Mouse (Mus musculus) midbrain, embryonic 10.5 days (tissue): Measurements from ENCODE around the gene Mllt11. TPM values are rescaled to one million over a fixed set of nuclear protein-coding genes. Genes with fewer than 3 reads are reported as not detected.

ENCODE experiments used
- DNase-seq: peaks from one replicate; pipeline ENCODE4 v3.0.0-alpha.2; 2017; ENCODE audit warnings: low spot score
- H3K27ac ChIP-seq: fragments of 300-500 bp; sonication (generic); replicated peaks from 2 replicates; pipeline ENCODE4 v1.5.1; 2016; ENCODE audit warnings: mild to moderate bottlenecking
- H3K27me3 ChIP-seq: fragments of 300-500 bp; sonication (generic); 2 replicates; pipeline ENCODE4 v1.6.1; 2016; ENCODE audit warnings: low read depth, mild to moderate bottlenecking; ENCODE audit not compliant: poor library complexity, severe bottlenecking
- H3K36me3 ChIP-seq: fragments of 300-500 bp; sonication (generic); 2 replicates; pipeline ENCODE4 v1.6.1; 2016; ENCODE audit warnings: mild to moderate bottlenecking, moderate library complexity
- H3K4me1 ChIP-seq: fragments of 300-500 bp; sonication (generic); 2 replicates; pipeline ENCODE4 v1.6.1; 2016
- H3K4me3 ChIP-seq: fragments of 300-500 bp; sonication (generic); 2 replicates; pipeline ENCODE4 v1.5.1; 2016; ENCODE audit warnings: mild to moderate bottlenecking, moderate library complexity
- H3K9me3 ChIP-seq: fragments of 300-500 bp; sonication (generic); replicated peaks from 2 replicates; pipeline ENCODE4 v1.6.1; 2016; ENCODE audit warnings: mild to moderate bottlenecking
- WGBS: fragments of 180-500 bp; shearing (Covaris S2); methylation state at CpG from one replicate; pipeline ENCODE4 v1.1.7; 2016; 5-methylcytosine and 5-hydroxymethylcytosine counted together
- polyA plus RNA-seq: library from polyadenylated mRNA; unstranded; fragments of >200 nt; fragmentation: Nextera tagmentation; extraction: Ambion mirVana; gene quantifications from 2 replicates; pipeline ENCODE4 v1.2.1, GENCODE M21; 2016

The Mllt11 gene
- 41.1 and 72.9 TPM in 2 replicates for polyA plus RNA-seq

DNA sequence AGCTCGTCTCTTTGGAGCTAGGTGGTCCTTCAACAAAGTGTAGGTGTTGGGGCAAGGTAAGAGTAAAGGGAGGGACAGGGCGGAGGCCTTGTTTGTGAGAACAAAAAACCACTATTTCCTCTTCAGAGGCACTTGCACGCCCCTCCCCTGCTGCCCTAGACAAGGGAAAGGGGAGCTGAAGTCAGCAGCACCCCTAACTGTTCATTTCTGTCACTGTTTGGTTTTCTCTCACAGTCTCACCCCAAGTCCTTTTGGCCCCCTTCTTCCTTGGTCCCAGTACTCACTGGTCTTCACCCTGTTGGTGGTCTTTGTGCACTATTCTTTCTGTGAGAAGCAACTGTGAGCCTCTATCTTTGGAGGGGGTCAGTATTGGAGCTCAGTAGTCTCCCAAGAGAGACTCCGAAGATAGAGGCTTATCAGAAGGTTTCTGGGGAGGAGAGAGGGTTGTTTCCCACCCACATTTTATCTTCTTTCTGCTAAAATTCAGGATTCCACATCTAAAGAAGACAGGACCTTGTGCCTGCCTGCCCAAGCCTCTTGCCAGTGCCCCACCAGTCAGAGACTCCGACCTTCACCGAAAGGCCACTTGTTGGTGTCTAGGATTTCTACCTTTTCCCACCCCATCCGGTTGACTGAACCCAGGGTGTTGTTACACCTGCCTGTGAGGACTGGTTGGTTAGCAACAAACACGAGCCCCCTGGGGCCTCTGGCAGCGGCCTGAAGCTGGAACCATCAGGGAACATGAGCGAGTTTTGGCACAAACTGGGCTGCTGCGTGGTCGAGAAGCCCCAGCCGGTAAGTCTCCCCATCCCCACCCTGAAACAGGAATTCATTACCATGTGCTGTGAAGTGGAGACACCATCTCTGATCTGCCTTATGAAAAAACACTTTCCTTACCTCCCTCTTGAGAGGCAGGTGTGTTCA is at the start of gene Mllt11:
Gene Mllt11, minus strand, starts transcription at position 874 of the 924 bp plus-strand sequence.
- peak within 1 kb of the TSS; percentile 97 for H3K4me3 ChIP-seq
- no peaks in the 10 kb centered on the region for H3K27me3 ChIP-seq
- H3K27ac ChIP-seq, result peak within 1 kb of the TSS; percentile 98
- DNase-seq, result no peak
- peaks cover 57% of the 10 kb centered on the region for H3K36me3 ChIP-seq
- H3K9me3 ChIP-seq, result no peaks in the 10 kb centered on the region
- WGBS, result 82% methylated on average over 13 of the region's 13 CpGs
- peaks cover 46% of the 10 kb centered on the region for H3K4me1 ChIP-seq

DNA sequence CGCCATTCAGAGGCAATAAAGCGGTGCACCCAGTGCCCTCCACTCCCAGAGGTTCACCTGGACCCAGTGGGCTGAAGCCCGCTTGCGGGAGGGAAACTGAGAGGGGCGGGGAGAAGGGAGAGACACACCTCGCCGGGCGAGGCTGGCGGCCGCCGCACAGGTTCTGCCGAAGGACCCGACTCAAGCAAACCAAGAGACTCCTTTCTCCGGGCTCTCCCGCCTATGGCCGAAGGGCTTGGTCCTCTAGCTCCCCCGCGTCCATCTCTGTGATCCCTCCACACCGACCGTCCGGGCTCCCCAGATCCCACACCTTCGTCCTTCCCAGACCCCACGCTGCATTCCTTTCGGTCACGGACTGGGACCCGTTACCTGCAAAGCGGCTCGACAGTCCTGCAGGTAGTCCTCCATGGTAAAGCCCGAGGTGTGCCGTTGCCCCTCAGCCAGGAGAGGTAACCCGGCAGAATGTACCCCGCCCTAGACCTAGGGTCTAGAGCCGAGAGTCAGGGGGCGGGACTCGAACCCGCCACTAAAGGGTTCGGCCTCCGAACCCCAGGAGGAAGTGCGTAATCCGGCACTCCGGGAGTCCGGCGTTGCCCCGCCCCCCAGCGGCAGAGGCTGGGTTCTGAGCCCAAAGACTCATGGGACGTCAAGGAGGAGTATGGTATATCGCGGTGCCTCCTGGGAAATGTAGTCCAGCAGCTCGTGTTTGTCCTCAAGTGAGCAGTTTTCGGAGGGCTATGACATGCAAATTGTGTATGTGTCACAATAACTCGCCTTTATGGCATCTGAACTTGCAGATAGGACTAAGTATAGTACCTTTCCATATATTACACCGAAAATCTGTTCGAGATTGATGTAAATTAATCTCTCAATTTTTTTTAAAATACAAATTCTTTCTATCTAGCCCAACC is 49.5 kb upstream of the Mllt11 start, which contains the start of the genes Mindy1 and Prune1:
Gene Mindy1, plus strand, starts transcription at position 130 of the 911 bp plus-strand sequence.
Gene Prune1, minus strand, starts transcription at position 861 of the 911 bp plus-strand sequence.
- WGBS, result under 1% methylated on average over 53 of the region's 53 CpGs
- Histone ChIP-seq H3K27ac (peak within 1 kb of the TSS; percentile 95), H3K36me3 (no peaks in the 10 kb centered on the region), H3K27me3 (no peaks in the 10 kb centered on the region), H3K4me3 (peak within 1 kb of the TSS; percentile 81), H3K9me3 (no peaks in the 10 kb centered on the region), H3K4me1 (peaks cover 39% of the 10 kb centered on the region)
- peak; percentile 97 for DNase-seq

DNA sequence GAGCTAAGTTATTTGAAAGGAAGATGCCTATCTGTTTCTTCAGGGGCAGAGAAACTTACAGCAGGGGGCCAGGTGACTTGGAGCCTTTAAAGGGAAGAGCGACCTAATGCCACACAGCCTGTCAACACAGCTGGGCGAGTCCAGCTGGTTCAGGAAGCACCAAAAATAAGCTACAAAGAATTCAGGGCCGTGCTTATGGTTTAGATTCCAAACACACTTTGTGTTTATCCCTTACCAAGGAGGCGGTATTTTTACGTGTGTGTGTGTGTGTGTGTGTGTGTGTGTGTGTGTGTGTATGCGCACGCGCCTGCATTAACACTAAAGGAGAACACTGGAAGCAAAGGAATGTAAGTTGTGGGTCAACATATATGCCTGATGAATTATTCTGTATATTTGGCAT is 48.8 kb upstream of the Mllt11 start:
- 25% methylated on average over 8 of the region's 8 CpGs for WGBS
- Histone ChIP-seq H3K4me1 (peaks cover 39% of the 10 kb centered on the region), H3K4me3 (peak overlapping the region; percentile 81), H3K9me3 (no peaks in the 10 kb centered on the region), H3K27ac (peak overlapping the region; percentile 95), H3K27me3 (no peaks in the 10 kb centered on the region), H3K36me3 (no peaks in the 10 kb centered on the region)
- no peak for DNase-seq

DNA sequence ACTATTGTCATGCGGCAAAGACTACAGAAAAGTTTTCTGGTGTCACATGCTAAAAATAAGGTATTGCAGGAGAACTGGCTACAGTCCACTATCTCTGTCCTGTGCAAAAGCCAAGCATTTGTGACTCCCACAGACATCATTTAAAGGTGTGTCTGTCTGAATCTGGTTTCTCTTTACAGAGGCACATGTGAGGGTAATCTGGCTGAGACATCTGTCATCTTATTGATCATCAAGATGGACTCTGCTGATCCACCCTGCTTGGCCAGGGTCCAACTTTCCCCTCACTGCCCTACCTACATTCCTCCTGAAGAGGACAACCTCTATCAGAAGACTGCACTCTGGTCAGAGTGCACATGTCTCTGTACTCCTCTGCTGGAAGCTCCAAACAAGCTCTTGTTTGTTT is 45.2 kb upstream of the Mllt11 start:
- H3K4me3 ChIP-seq, result no peak overlapping the region
- no peaks in the 10 kb centered on the region for H3K9me3 ChIP-seq
- H3K36me3 ChIP-seq, result peaks cover 7% of the 10 kb centered on the region; the same call in 1 of the 2 replicates
- H3K27me3 ChIP-seq, result no peaks in the 10 kb centered on the region
- peaks cover 18% of the 10 kb centered on the region for H3K4me1 ChIP-seq
- WGBS, result 95% methylated on average over 1 of the region's 1 CpGs
- DNase-seq, result no peak
- no peak overlapping the region for H3K27ac ChIP-seq

DNA sequence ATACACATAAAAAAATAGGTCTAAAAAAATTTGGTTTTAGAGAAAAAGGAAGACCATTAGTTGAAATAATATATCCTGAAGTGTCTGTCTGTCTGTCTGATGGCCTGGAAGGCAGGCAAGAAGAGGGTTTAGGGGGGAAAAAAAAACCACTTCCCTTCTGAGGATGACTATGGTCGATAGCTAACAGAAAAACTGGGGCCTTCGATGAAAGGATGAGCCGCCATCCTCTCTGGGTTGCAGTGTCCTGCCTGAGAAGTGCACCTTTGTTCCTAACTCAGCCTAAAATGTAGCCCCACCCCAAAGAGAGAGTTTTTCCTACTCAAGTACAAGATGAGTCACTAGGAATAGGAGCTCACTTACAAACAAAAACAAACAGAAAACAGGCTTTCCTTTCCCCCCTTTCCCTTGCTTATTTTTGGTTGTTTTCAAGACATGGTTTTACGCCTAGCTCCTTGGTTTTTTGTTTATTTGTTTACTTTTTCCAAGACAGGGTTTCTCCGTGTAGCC is 44.5 kb upstream of the Mllt11 start:
- Histone ChIP-seq H3K4me3 (no peak overlapping the region), H3K36me3 (peaks cover 7% of the 10 kb centered on the region; the same call in 1 of the 2 replicates), H3K9me3 (no peaks in the 10 kb centered on the region), H3K4me1 (peaks cover 13% of the 10 kb centered on the region), H3K27me3 (no peaks in the 10 kb centered on the region), H3K27ac (no peak overlapping the region)
- 78% methylated on average over 5 of the region's 5 CpGs for WGBS
- DNase-seq, result no peak

DNA sequence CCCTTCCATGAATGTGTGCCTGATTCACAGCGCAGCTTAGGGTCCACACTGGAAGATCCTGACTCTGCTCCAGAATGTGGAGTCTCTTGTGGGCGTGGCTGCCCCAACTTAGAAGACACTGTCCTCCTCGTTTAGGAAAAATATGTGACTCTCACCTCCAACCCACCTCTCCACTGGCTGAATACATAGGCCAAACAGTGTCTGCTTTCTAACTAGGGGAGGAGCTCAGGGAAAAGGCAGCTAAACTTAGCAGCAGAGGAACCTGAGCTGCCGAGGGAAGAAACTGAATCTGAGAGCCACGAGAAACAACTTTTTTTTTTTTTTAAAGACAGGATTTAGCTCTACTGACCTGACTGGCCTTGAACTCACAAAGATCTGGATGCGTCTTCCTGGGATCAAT is 43.2 kb upstream of the Mllt11 start:
- Histone ChIP-seq H3K36me3 (peaks cover 7% of the 10 kb centered on the region; the same call in 1 of the 2 replicates), H3K27me3 (no peaks in the 10 kb centered on the region), H3K9me3 (no peaks in the 10 kb centered on the region), H3K27ac (no peak overlapping the region), H3K4me1 (peaks cover 2% of the 10 kb centered on the region; the same call in 1 of the 2 replicates), H3K4me3 (no peak overlapping the region)
- DNase-seq, result no peak
- WGBS, result 88% methylated on average over 6 of the region's 6 CpGs

- 94% methylated on average over 4 of the region's 4 CpGs for WGBS
- no peak overlapping the region for H3K27ac ChIP-seq
- no peaks in the 10 kb centered on the region for H3K9me3 ChIP-seq
- peaks cover 8% of the 10 kb centered on the region; the same call in 1 of the 2 replicates for H3K36me3 ChIP-seq
- DNase-seq, result no peak
- no peaks in the 10 kb centered on the region for H3K27me3 ChIP-seq
- H3K4me1 ChIP-seq, result peaks cover 2% of the 10 kb centered on the region; the same call in 1 of the 2 replicates
- H3K4me3 ChIP-seq, result no peak overlapping the region
Observed at GRCm38 (mm10) chr3:95274453-95274852, 42.5 kb upstream of the Mllt11 start.

DNA sequence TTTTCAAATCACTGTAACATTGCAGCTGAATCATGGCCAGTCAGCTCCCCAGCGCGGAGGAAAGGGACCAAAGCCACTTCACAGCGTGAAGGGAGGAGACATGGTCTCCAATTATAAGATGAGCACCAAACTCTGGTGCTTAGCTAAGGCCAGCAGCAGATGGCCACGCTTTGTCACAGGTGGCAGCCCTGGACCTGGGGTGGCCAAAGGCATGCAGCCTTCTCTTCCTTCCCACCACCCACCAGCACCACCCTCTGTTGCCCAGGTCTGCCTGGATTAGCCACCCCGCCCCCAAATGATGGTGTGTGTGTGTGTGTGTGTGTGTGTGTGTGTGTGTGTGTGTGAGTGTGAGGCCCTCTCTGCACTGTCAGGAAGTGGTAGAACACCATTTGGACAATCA is 41.5 kb upstream of the Mllt11 start:
- Histone ChIP-seq H3K36me3 (peaks cover 18% of the 10 kb centered on the region), H3K9me3 (no peaks in the 10 kb centered on the region), H3K4me3 (no peak overlapping the region), H3K27ac (no peak overlapping the region), H3K27me3 (no peaks in the 10 kb centered on the region), H3K4me1 (peaks cover 2% of the 10 kb centered on the region; the same call in 1 of the 2 replicates)
- no peak for DNase-seq
- 92% methylated on average over 5 of the region's 5 CpGs for WGBS

- peaks cover 43% of the 10 kb centered on the region for H3K36me3 ChIP-seq
Observed at GRCm38 (mm10) chr3:95270766-95271364, 38.9 kb upstream of the Mllt11 start.

GRCm38 (mm10) chr3:95269789-95270188 is 37.8 kb upstream of the Mllt11 start:
- no peak overlapping the region for H3K27ac ChIP-seq
- H3K4me3 ChIP-seq, result no peak overlapping the region
- H3K27me3 ChIP-seq, result no peaks in the 10 kb centered on the region
- 91% methylated on average over 5 of the region's 5 CpGs for WGBS
- DNase-seq, result no peak
- no peaks in the 10 kb centered on the region for H3K9me3 ChIP-seq
- H3K36me3 ChIP-seq, result peaks cover 50% of the 10 kb centered on the region
- no peaks in the 10 kb centered on the region for H3K4me1 ChIP-seq

More at GRCm38 (mm10) chr3:95270766-95271364, 38.9 kb upstream of the Mllt11 start:
- WGBS, result 88% methylated on average over 12 of the region's 12 CpGs
- H3K4me3 ChIP-seq, result no peak overlapping the region
- H3K9me3 ChIP-seq, result no peaks in the 10 kb centered on the region
- H3K27me3 ChIP-seq, result no peaks in the 10 kb centered on the region
- H3K27ac ChIP-seq, result no peak overlapping the region
- no peak for DNase-seq
- H3K4me1 ChIP-seq, result no peaks in the 10 kb centered on the region

DNA sequence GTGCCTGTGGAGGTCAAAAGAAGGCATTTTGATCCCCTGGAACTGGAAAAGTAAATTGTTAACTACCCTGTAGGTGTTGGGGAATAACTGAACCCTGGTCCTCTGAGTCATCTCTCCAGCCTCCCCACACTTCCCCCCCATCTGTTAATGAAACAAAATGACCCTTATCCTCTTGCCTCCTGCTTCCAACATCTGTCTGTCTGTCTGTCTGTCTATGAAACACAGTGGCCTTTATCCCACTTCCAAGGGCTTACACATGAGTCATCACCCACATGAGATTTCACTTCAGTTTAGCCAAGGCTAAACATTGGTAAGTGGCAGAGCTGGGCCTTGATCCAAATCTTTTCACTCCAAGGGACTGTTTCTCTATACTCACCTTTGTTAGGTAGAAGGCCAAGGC is 35.9 kb upstream of the Mllt11 start:
- Histone ChIP-seq H3K9me3 (no peaks in the 10 kb centered on the region), H3K36me3 (peaks cover 61% of the 10 kb centered on the region), H3K4me1 (peaks cover 6% of the 10 kb centered on the region; the same call in 1 of the 2 replicates), H3K27me3 (no peaks in the 10 kb centered on the region), H3K4me3 (no peak overlapping the region), H3K27ac (no peak overlapping the region)
- no peak for DNase-seq

- no peak for DNase-seq
- 94% methylated on average over 3 of the region's 3 CpGs for WGBS
- no peak overlapping the region for H3K27ac ChIP-seq
- H3K27me3 ChIP-seq, result no peaks in the 10 kb centered on the region
- peaks cover 6% of the 10 kb centered on the region; the same call in 1 of the 2 replicates for H3K4me1 ChIP-seq
- H3K9me3 ChIP-seq, result no peaks in the 10 kb centered on the region
- H3K36me3 ChIP-seq, result peaks cover 78% of the 10 kb centered on the region
- no peak overlapping the region for H3K4me3 ChIP-seq
Observed at GRCm38 (mm10) chr3:95266052-95266451, 34.1 kb upstream of the Mllt11 start.
